Mouse (Mus musculus) heart, adult 2 months (tissue): ENCODE results near the gene Naxe.

Experiments
- CTCF ChIP-seq: fragments of 200-600 bp; IDR thresholded peaks from 2 replicates; pipeline ENCODE4 v1.8.1; 2022; ENCODE audit warnings: antibody characterized with exemption, mild to moderate bottlenecking, moderate library complexity
- EP300 ChIP-seq: fragments of 200-500 bp; IDR thresholded peaks from 2 replicates; pipeline ENCODE4 v1.6.1; 2011; ENCODE audit warnings: low read depth, low read length, control low read depth; ENCODE audit not compliant: insufficient read depth
- POLR2A ChIP-seq: fragments of 200-500 bp; IDR thresholded peaks from 2 replicates; pipeline ENCODE4 v1.6.1; 2011; ENCODE audit warnings: mild to moderate bottlenecking, low read depth, low read length, control low read depth; ENCODE audit not compliant: insufficient read depth

- TF ChIP-seq CTCF, result no peak
- no peak for TF ChIP-seq POLR2A
- no peak for TF ChIP-seq EP300
These were observed 44.3 kb upstream of the Naxe start for GRCm38 (mm10) chr3:88102611-88103010.
